Mouse (Mus musculus) myocyte (in vitro differentiated cells): ENCODE data around the gene Anapc13. TPM values are rescaled to one million over a fixed set of nuclear protein-coding genes. Genes with fewer than 3 reads are reported as not detected.

Source experiments
- H3K27me3 ChIP-seq: one replicate; pipeline ENCODE4 v1.6.1; 2011; ENCODE audit not compliant: control insufficient read depth, insufficient read depth, insufficient read length
- H3K36me3 ChIP-seq: one replicate; pipeline ENCODE4 v1.6.1; 2011; ENCODE audit not compliant: control insufficient read depth, insufficient read depth
- H3K4me2 ChIP-seq: one replicate; pipeline ENCODE4 v1.6.1; 2011; ENCODE audit warnings: low read depth, control low read depth
- H3K4me3 ChIP-seq: one replicate; pipeline ENCODE4 v1.5.1; 2011; ENCODE audit warnings: mild to moderate bottlenecking, control low read depth, moderate library complexity
- H3K79me2 ChIP-seq: one replicate; pipeline ENCODE4 v1.6.1; 2011; ENCODE audit not compliant: control insufficient read depth, insufficient read depth
- H3ac ChIP-seq: one replicate; pipeline ENCODE4 v1.6.1; 2011; ENCODE audit not compliant: control insufficient read depth, insufficient read length
- CEBPB ChIP-seq: IDR thresholded peaks from 2 replicates; pipeline ENCODE4 v1.6.1; 2011; ENCODE audit warnings: mild to moderate bottlenecking, moderate library complexity; ENCODE audit not compliant: poor library complexity, insufficient read depth, severe bottlenecking
- E2F4 ChIP-seq: IDR thresholded peaks from one replicate; pipeline ENCODE4 v1.6.1; 2011; ENCODE audit warnings: mild to moderate bottlenecking, control low read depth, moderate library complexity; ENCODE audit not compliant: insufficient read depth
- MAX ChIP-seq: IDR thresholded peaks from one replicate; pipeline ENCODE4 v1.6.1; 2011; ENCODE audit warnings: low read depth, mild to moderate bottlenecking, control low read depth
- MYOD1 ChIP-seq, 3 experiments: IDR thresholded peaks; one replicate each; pipeline ENCODE4 v1.6.1; 2011; ENCODE audit warnings: control low read depth in 2 of 3, low read depth in 2 of 3, mild to moderate bottlenecking in 2 of 3, moderate library complexity in 1 of 3; ENCODE audit not compliant: insufficient read length in 2 of 3, control insufficient read depth in 1 of 3
- MYOG ChIP-seq, 3 experiments: IDR thresholded peaks; one replicate each; pipeline ENCODE4 v1.6.1; 2011; ENCODE audit warnings: control low read depth in 2 of 3, low read depth in 2 of 3, mild to moderate bottlenecking in 2 of 3; ENCODE audit not compliant: insufficient read length in 2 of 3, control insufficient read depth in 1 of 3, insufficient read depth in 1 of 3
- POLR2A ChIP-seq: IDR thresholded peaks from one replicate; pipeline ENCODE4 v1.6.1; 2011; ENCODE audit warnings: low read depth, mild to moderate bottlenecking, control low read depth, moderate library complexity; ENCODE audit not compliant: insufficient read length
- POLR2AphosphoS2 ChIP-seq: IDR thresholded peaks from one replicate; pipeline ENCODE4 v1.6.1; 2011; ENCODE audit warnings: low read depth, control low read depth; ENCODE audit not compliant: insufficient read length
- REST ChIP-seq: IDR thresholded peaks from one replicate; pipeline ENCODE4 v1.6.1; 2011; ENCODE audit warnings: mild to moderate bottlenecking, control low read depth, moderate library complexity; ENCODE audit not compliant: insufficient read depth, insufficient read length
- SRF ChIP-seq: IDR thresholded peaks from one replicate; pipeline ENCODE4 v1.6.1; 2011; ENCODE audit warnings: low read depth; ENCODE audit not compliant: control insufficient read depth, insufficient read length
- TCF12 ChIP-seq: IDR thresholded peaks from one replicate; pipeline ENCODE4 v1.6.1; 2011; ENCODE audit warnings: mild to moderate bottlenecking, control low read depth; ENCODE audit not compliant: poor library complexity, insufficient read depth, severe bottlenecking
- TCF3 ChIP-seq: IDR thresholded peaks from one replicate; pipeline ENCODE4 v1.6.1; 2011; ENCODE audit warnings: low read depth, control low read depth; ENCODE audit not compliant: insufficient read length
- USF1 ChIP-seq: IDR thresholded peaks from one replicate; pipeline ENCODE4 v1.6.1; 2011; ENCODE audit warnings: low read depth, mild to moderate bottlenecking, control low read depth, moderate library complexity
- polyA plus RNA-seq: library from polyadenylated mRNA; unstranded; fragments of >200 nt; fragmentation: generic; extraction: Trizol; gene quantifications from one replicate; pipeline ENCODE4 v1.2.1, GENCODE M21; 2012; ENCODE audit warnings: missing spikeins

The Anapc13 gene
- polyA plus RNA-seq, 1 experiment, result 144 TPM

DNA sequence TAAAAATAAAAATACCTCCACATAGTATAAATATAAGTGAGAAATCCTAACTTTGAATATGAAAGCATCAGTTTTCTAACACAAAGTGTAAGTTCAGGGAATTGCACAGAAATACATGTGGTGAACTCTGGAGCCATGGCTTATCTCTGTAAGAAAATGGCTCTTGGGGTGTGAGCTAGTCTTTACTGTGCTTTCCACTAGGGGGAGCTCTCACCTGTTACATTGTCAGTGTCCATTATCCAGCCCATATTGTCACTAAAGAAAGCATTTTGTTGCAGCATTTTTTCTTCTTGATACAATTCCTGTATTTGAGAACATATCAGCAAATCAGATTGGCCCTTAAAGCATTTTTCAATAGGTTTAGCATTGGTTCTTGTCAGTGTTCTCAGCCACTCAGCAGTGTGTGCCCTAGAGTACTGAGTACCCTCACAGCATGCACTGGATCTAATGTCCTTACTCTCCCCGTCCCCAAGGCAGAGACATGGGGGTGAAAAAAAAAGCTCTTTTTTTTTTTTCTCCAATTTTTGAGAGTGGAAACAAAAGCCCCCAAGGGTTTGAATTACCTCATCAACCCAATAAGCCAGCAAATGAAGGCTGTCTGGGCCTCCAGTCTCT, 6.9 kb downstream of the Anapc13 start:
- no peaks in the 10 kb centered on the region for H3K27me3 ChIP-seq
- no peaks in the 10 kb centered on the region for H3K79me2 ChIP-seq
- H3K4me2 ChIP-seq, result peak overlapping the region; percentile 85
- H3K4me3 ChIP-seq, result no peak overlapping the region
- H3K36me3 ChIP-seq, result no peaks in the 10 kb centered on the region
- no peak overlapping the region for H3ac ChIP-seq
- TF ChIP-seq POLR2A (no peak), POLR2AphosphoS2 (no peak), MYOD1 (IDR thresholded peaks at IDR 0.05; ENCODE audit: control insufficient read depth in 1 of 3, insufficient read length in 2 of 3, low read depth in 2 of 3) (no peak), MAX (no peak), E2F4 (no peak), TCF3 (no peak), SRF (no peak), REST (no peak), MYOG (IDR thresholded peaks at IDR 0.05; ENCODE audit: control insufficient read depth in 1 of 3, insufficient read depth in 1 of 3, insufficient read length in 2 of 3, low read depth in 2 of 3) (no peak), CEBPB (no peak), TCF12 (no peak), USF1 (no peak)

- Histone ChIP-seq H3K4me3 (no peak overlapping the region), H3K36me3 (no peaks in the 10 kb centered on the region), H3K4me2 (peak overlapping the region; percentile 61), H3ac (no peak overlapping the region), H3K79me2 (no peaks in the 10 kb centered on the region), H3K27me3 (no peaks in the 10 kb centered on the region)
- no peak for TF ChIP-seq REST
- TF ChIP-seq E2F4, result no peak
- TF ChIP-seq TCF12, result no peak
- no peak for TF ChIP-seq CEBPB
- no peak for TF ChIP-seq MAX
- no peak for TF ChIP-seq MYOG (IDR thresholded peaks at IDR 0.05; ENCODE audit: control insufficient read depth in 1 of 3, insufficient read depth in 1 of 3, insufficient read length in 2 of 3, low read depth in 2 of 3)
- no peak for TF ChIP-seq POLR2A
- no peak for TF ChIP-seq MYOD1 (IDR thresholded peaks at IDR 0.05; ENCODE audit: control insufficient read depth in 1 of 3, insufficient read length in 2 of 3, low read depth in 2 of 3)
- no peak for TF ChIP-seq POLR2AphosphoS2
- TF ChIP-seq TCF3, result no peak
- no peak for TF ChIP-seq SRF
- TF ChIP-seq USF1, result no peak
These were observed 8.4 kb downstream of the Anapc13 start for GRCm38 (mm10) chr9:102634453-102634852.

GRCm38 (mm10) chr9:102636553-102636952, 10.5 kb downstream of the Anapc13 start:
- Histone ChIP-seq H3K4me3 (no peak overlapping the region), H3K36me3 (no peaks in the 10 kb centered on the region), H3K27me3 (no peaks in the 10 kb centered on the region), H3K4me2 (peak overlapping the region; percentile 35), H3K79me2 (no peaks in the 10 kb centered on the region), H3ac (no peak overlapping the region)
- TF ChIP-seq CEBPB (no peak), MAX (no peak), MYOD1 (IDR thresholded peaks at IDR 0.05; ENCODE audit: control insufficient read depth in 1 of 3, insufficient read length in 2 of 3, low read depth in 2 of 3) (no peak), SRF (no peak), USF1 (no peak), TCF3 (no peak), POLR2A (no peak), E2F4 (no peak), MYOG (IDR thresholded peaks at IDR 0.05; ENCODE audit: control insufficient read depth in 1 of 3, insufficient read depth in 1 of 3, insufficient read length in 2 of 3, low read depth in 2 of 3) (no peak), POLR2AphosphoS2 (no peak), TCF12 (no peak), REST (no peak)

- H3K79me2 ChIP-seq, result no peaks in the 10 kb centered on the region
- TF ChIP-seq POLR2A (no peak), E2F4 (no peak), REST (no peak), USF1 (no peak), POLR2AphosphoS2 (no peak), TCF12 (no peak)
These were observed 11.0 kb downstream of the Anapc13 start for GRCm38 (mm10) chr9:102637115-102637514.

More at GRCm38 (mm10) chr9:102637115-102637514, 11.0 kb downstream of the Anapc13 start:
- Histone ChIP-seq H3ac (no peak overlapping the region), H3K27me3 (no peaks in the 10 kb centered on the region), H3K4me3 (no peak overlapping the region), H3K36me3 (no peaks in the 10 kb centered on the region), H3K4me2 (peak overlapping the region; percentile 35)
